In the genomic region with DNA sequence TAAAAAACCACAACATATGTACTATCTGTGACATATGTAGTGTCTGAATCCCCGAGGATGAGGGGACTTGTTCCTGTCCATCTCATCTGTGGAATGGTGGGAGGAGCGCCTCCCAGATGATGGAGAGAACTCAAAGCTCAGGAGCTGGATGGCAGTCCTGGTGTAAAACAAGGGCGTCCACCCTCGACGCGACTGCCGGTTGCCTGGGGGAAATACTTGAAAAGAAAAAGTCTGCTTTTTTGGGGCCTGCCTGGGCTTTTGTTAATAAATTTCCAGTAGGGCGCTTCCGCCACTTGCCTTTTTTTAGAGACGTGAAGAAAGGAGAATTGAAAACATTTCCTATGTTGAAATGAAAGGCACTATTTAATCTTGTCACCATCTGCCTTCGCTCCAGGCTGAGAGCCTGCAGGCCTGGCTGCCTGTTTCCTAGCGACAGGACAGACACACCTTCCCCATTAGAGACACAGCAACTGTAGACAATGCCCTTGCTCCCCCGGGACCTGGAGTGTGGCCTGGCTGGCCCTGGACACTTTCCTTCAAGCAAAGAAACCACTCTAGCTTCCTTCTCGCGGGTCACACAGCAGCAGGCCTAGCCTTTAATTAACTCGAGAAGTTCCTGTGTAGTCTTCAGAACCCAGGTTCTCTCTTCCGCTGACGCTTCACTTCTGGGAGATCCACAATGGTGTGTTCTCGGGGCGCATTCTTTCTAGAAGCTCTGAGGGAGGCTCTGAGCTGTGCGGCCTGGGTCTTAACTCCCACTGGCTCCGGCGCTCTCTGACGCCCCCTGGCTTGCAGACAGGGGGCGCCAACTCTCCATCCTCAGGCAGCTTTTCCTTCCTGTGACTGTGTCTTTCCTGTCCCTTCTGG, we compare ENCODE assay signal across 8 mouse cellular contexts. TPM values are rescaled to one million over a fixed set of nuclear protein-coding genes. Genes with fewer than 3 reads are reported as not detected.
DNase-seq lines count a peak whose midpoint lies in the region; ATAC-seq lines count a peak whose summit lies in the region.

No protein-coding gene starts in this region.

- no peak overlapping the region for H3K4me3 ChIP-seq in limb, embryonic 10.5 days
- no peak overlapping the region for H3K4me3 ChIP-seq in neural tube, embryonic 15.5 days (replicated peaks)

- peaks cover 4% of the 10 kb centered on the region; the same call in 1 of the 2 replicates for H3K27me3 ChIP-seq in limb, embryonic 10.5 days (ENCODE audit: low read depth, poor library complexity, severe bottlenecking)
- no peaks in the 10 kb centered on the region for H3K27me3 ChIP-seq in neural tube, embryonic 15.5 days (replicated peaks)

- H3K9me3 ChIP-seq in limb, embryonic 10.5 days (replicated peaks) = no peaks in the 10 kb centered on the region
- H3K9me3 ChIP-seq in neural tube, embryonic 15.5 days (replicated peaks) = no peaks in the 10 kb centered on the region

- no peaks in the 10 kb centered on the region for H3K36me3 ChIP-seq in limb, embryonic 10.5 days
- H3K36me3 ChIP-seq in neural tube, embryonic 15.5 days = no peaks in the 10 kb centered on the region

- H3K4me2 ChIP-seq in neural tube, embryonic 15.5 days = peak overlapping the region; percentile 21

- peak overlapping the region; percentile 68; the same call in 1 of the 2 replicates for H3K27ac ChIP-seq in limb, embryonic 10.5 days
- H3K27ac ChIP-seq in neural tube, embryonic 15.5 days (replicated peaks) = no peak overlapping the region

- H3K9ac ChIP-seq in neural tube, embryonic 15.5 days (replicated peaks) = no peak overlapping the region

- H3K4me1 ChIP-seq in limb, embryonic 10.5 days = peaks cover 30% of the 10 kb centered on the region
- H3K4me1 ChIP-seq in neural tube, embryonic 15.5 days = peaks cover 14% of the 10 kb centered on the region

- ATAC-seq in neural tube, embryonic 15.5 days (ENCODE audit: low FRiP score) = peak; percentile 66; the same call in 1 of the 2 replicates
- ATAC-seq in erythroblast, adult 5-6 weeks (replicated peaks; ENCODE audit: low FRiP score, poor library complexity, severe bottlenecking) = no peak

- DNase-seq in urinary bladder, adult 2 months (ENCODE audit: low spot score) = peak; percentile 14
- DNase-seq in urinary bladder, postnatal 36 days (ENCODE audit: low spot score in 2 of 2) = no peak
- DNase-seq in embryo, embryonic 10 days (ENCODE audit: low spot score) = peak; percentile 83
- peak; percentile 57 to 78 for DNase-seq in heart, adult 9 months (ENCODE audit: low spot score in 2 of 2)
- DNase-seq in kidney, adult 18-20 months = peak; percentile 28
- peak; percentile 61 for DNase-seq in limb, embryonic 10.5 days (ENCODE audit: low spot score)

- WGBS in limb, embryonic 10.5 days = 40% methylated on average over 25 of the region's 25 CpGs
- WGBS in neural tube, embryonic 15.5 days = 12% methylated on average over 25 of the region's 25 CpGs

RNA-seq across cellular contexts. Expression of gene Rpl36-ps4, which starts 43.3 kb away (rescaled TPM):
- polyA plus RNA-seq in urinary bladder, adult 2 months (2012; rRNA removed) = not detected in 2 replicates
- polyA plus RNA-seq in limb, embryonic 10.5 days (2016; fragmentation: Nextera tagmentation; extraction: Ambion mirVana) = not detected in 2 replicates
- not detected in 2 replicates for polyA plus RNA-seq in neural tube, embryonic 15.5 days (2015; fragmentation: Nextera tagmentation; extraction: Ambion mirVana)
- not detected in 2 replicates for total RNA-seq in erythroblast, adult 5-6 weeks (2015; ENCODE audit: low replicate concordance)
- not detected in 2 replicates for total RNA-seq in erythroblast, adult 5-6 weeks (2017; ENCODE audit: low replicate concordance)

Comparison
In these comparisons a context has a peak if more than half of its experiments do, and no peak if none do; other contexts are left out.
1. DNase-seq: peak in urinary bladder, adult 2 months (single experiment), embryo, embryonic 10 days (single experiment), heart, adult 9 months (2 of 2), kidney, adult 18-20 months (single experiment) and limb, embryonic 10.5 days (single experiment); none in urinary bladder, postnatal 36 days (0 of 2).